Mouse (Mus musculus) leukemia stem cell, adult 10-12 weeks (primary cell): ENCODE data around the gene Liph. TPM values are rescaled to one million over a fixed set of nuclear protein-coding genes. Genes with fewer than 3 reads are reported as not detected.

Source experiments
- polyA plus RNA-seq: library from polyadenylated mRNA; stranded (reverse); fragments of >175 nt; gene quantifications from 2 replicates; pipeline ENCODE4 v1.2.3, GENCODE M21; 2012; ENCODE audit warnings: low replicate concordance

Liph gene
- 0.19 TPM in 1 of 2 replicates, not detected in the other for polyA plus RNA-seq

GRCm38 (mm10) chr16:21995304-21995703, at the start of gene Liph:
Gene Liph (minus strand): TSS chr16:21995663.

GRCm38 (mm10) chr16:22009099-22009584, 13.7 kb upstream of the Liph start, which contains the start of gene Senp2:
Gene Senp2 (plus strand): TSS chr16:22009484.

GRCm38 (mm10) chr16:21946761-21947715, 48.4 kb downstream of the Liph start, which contains the start of gene Tmem41a:
Gene Tmem41a (minus strand): TSS chr16:21947552.

Other genes starting within 250 kb of the Liph start
- gene Ehhadh, start 207.9 kb downstream of the Liph start, polyA plus RNA-seq: 0.47 and 2.4 TPM in 2 replicates
- 0.09 and 0.12 TPM in 2 replicates for gene Map3k13, start 201.3 kb downstream of the Liph start, polyA plus RNA-seq
- 4.7 and 8.5 TPM in 2 replicates for gene Tmem41a, start 48.1 kb downstream of the Liph start, polyA plus RNA-seq
- gene Senp2, start 13.8 kb upstream of the Liph start, polyA plus RNA-seq: 10.8 and 17.1 TPM in 2 replicates
- 0.18 and 0.38 TPM in 2 replicates for gene Igf2bp2, start 167.6 kb upstream of the Liph start, polyA plus RNA-seq